Mouse (Mus musculus): Measurements from ENCODE around the gene Gm12355. TPM values are rescaled to one million over a fixed set of nuclear protein-coding genes. Genes with fewer than 3 reads are reported as not detected.
"Not testable (repeated sequence)": the region's sequence is repeated elsewhere in the genome, so short reads cannot be mapped to it uniquely, and the experiment has no call there.

Gene Gm12355
- 0.12 and 0.47 TPM in 2 replicates for polyA plus RNA-seq (2015; fragmentation: Nextera tagmentation; extraction: Ambion mirVana)

DNA sequence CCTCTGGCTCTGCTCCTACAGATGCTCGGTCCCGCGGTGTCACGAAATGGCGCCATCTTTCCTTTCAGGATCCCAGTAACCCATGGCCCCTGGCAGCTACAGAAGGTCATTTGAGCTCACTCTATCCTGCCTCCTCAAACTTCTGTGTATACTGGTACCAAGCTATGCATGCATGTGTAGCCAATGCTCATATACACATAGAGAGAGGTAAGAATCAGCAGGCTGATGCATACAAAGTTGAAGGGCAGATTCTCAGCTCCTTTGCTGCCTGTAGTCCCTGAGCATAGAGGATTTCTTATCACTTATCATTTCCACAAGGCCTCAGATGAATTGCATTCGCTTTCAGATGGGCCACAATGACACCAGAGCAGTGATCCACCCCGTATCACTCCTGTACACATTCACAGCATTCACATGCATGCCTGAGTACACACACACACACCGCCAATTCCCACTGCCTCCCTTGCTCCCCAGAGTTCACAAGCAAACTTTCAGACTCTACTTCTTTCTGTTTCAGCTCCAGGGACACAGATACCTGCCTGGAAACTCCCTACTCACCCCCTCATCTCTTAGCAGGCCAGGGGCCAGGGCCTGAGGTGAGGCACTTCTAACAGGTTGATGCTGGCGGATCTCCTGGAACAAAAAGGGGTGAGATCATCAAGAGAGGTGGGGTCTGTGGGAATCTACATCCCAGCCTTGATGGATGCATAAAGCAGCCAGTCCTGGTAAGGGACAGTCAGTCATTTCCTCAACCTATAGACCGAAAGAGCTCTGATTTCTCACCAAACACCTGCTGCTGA is at the start of gene Gm12355, which contains the start of gene Gsdma3:
Gene Gm12355, minus strand, starts transcription at position 51 of the 800 bp plus-strand sequence.
Gene Gsdma3, plus strand, starts transcription at position 750 of the 800 bp plus-strand sequence.
- Histone ChIP-seq H3K9ac (ENCODE audit: low read depth, low read length) (no peak within 1 kb of the TSS), H3K27ac (ENCODE audit: low read length) (no peak within 1 kb of the TSS), H3K36me3 (ENCODE audit: control insufficient read depth, insufficient read depth) (no peaks in the 10 kb centered on the region), H3K27me3 (ENCODE audit: control insufficient read depth, insufficient read depth, low read depth, low read length) (no peaks in the 10 kb centered on the region), H3K4me3 (ENCODE audit: low read depth, low read length) (no peak within 1 kb of the TSS), H3K4me1 (ENCODE audit: control insufficient read depth, low read depth, low read length) (no peaks in the 10 kb centered on the region), H3K4me2 (ENCODE audit: low read depth, low read length) (no peak within 1 kb of the TSS), H3K9me3 (replicated peaks; ENCODE audit: control insufficient read depth, low read length) (no peaks in the 10 kb centered on the region)
- 77% methylated on average over 10 of the region's 10 CpGs for WGBS (ENCODE audit: insufficient replicate concordance)
- ATAC-seq (ENCODE audit: low read depth), result no peak

DNA sequence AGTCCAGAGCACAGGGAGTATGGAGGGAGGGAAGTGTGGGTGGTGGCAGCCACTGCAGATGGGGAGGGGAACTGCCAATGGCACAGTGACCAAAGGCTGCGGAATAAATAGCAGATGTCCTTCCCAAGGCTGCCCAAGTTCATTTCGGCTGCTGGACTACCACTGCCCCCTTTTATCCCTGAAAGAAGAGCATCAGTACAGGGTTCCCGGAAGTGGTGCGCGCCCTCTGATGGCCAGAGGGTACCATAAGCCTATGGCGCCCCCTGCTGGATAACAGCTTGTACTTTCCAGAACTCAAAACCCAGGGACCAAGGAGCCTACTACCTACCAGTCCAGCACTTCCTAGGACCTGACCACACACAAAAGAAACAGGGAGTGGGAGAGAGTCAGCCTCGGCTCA is 47.7 kb upstream of the Gm12355 start:
- H3K9me3 ChIP-seq (replicated peaks; ENCODE audit: control insufficient read depth, low read length), result not testable (repeated sequence)
- peak; percentile 30; the same call in 1 of the 2 replicates for ATAC-seq (ENCODE audit: low read depth)
- WGBS (ENCODE audit: insufficient replicate concordance), result 3% methylated on average over 6 of the region's 7 CpGs

DNA sequence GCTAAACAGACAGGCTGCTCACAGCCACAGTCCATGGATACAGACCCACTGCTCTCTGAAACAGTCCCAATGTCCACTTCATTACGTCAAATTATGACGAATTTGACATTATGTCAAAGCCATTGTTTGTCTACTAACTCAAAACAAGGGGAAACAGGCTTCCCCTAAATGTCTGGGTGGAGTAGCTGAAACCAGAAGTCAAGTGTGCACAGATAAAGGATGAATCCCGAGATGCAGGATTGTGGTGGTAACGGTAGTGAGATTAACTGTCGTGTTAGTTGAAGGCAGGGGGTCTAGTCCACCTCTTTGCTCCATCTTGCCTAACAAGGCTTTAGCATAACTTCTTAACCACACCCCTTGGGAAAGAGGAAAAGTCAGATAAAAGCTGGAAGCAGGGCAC is 47.0 kb upstream of the Gm12355 start:
- no peaks in the 10 kb centered on the region for H3K36me3 ChIP-seq (ENCODE audit: control insufficient read depth, insufficient read depth)
- no peak overlapping the region for H3K9ac ChIP-seq (ENCODE audit: low read depth, low read length)
- H3K4me3 ChIP-seq (ENCODE audit: low read depth, low read length), result no peak overlapping the region
- no peaks in the 10 kb centered on the region for H3K9me3 ChIP-seq (replicated peaks; ENCODE audit: control insufficient read depth, low read length)
- no peak overlapping the region for H3K27ac ChIP-seq (ENCODE audit: low read length)
- WGBS (ENCODE audit: insufficient replicate concordance), result 36% methylated on average over 5 of the region's 5 CpGs
- no peak overlapping the region for H3K4me2 ChIP-seq (ENCODE audit: low read depth, low read length)
- H3K27me3 ChIP-seq (ENCODE audit: control insufficient read depth, insufficient read depth, low read depth, low read length), result peaks cover 2% of the 10 kb centered on the region; the same call in 1 of the 2 replicates
- no peak for ATAC-seq (ENCODE audit: low read depth)
- peaks cover 15% of the 10 kb centered on the region for H3K4me1 ChIP-seq (ENCODE audit: control insufficient read depth, low read depth, low read length)

More for the DNA sequence above, 47.7 kb upstream of the Gm12355 start:
- H3K9ac ChIP-seq (ENCODE audit: low read depth, low read length); H3K27ac ChIP-seq (ENCODE audit: low read length); H3K27me3 ChIP-seq (ENCODE audit: control insufficient read depth, insufficient read depth, low read depth, low read length); H3K36me3 ChIP-seq (ENCODE audit: control insufficient read depth, insufficient read depth); H3K4me3 ChIP-seq (ENCODE audit: low read depth, low read length); H3K4me2 ChIP-seq (ENCODE audit: low read depth, low read length): not testable (repeated sequence)
- H3K4me1 ChIP-seq (ENCODE audit: control insufficient read depth, low read depth, low read length), result peaks cover 15% of the 10 kb centered on the region

DNA sequence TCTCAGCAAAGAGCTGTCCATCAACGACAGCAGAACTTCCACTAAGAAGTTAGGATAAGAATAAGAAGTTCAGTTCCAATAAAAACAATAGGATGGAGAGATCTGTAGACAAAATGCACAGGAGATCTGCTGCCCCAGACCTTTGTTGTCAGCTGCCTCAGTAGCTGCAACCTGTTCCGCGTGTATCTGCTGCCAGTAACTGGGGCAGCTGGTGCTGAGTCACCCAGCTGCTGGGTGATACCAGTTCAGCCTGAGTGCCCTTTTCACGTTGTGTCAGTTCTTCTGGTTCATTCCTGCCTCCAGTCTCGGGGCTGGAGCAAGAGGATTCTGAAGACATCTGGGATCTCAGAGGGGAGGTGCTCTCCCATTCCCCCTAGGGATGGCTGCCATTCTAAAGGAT is 46.4 kb upstream of the Gm12355 start:
- no peaks in the 10 kb centered on the region for H3K9me3 ChIP-seq (replicated peaks; ENCODE audit: control insufficient read depth, low read length)
- peaks cover 15% of the 10 kb centered on the region for H3K4me1 ChIP-seq (ENCODE audit: control insufficient read depth, low read depth, low read length)
- H3K4me3 ChIP-seq (ENCODE audit: low read depth, low read length), result no peak overlapping the region
- H3K27me3 ChIP-seq (ENCODE audit: control insufficient read depth, insufficient read depth, low read depth, low read length), result peaks cover 6% of the 10 kb centered on the region
- no peak overlapping the region for H3K9ac ChIP-seq (ENCODE audit: low read depth, low read length)
- WGBS (ENCODE audit: insufficient replicate concordance), result 22% methylated on average over 5 of the region's 5 CpGs
- ATAC-seq (ENCODE audit: low read depth), result peak; percentile 58
- no peaks in the 10 kb centered on the region for H3K36me3 ChIP-seq (ENCODE audit: control insufficient read depth, insufficient read depth)
- H3K27ac ChIP-seq (ENCODE audit: low read length), result no peak overlapping the region
- H3K4me2 ChIP-seq (ENCODE audit: low read depth, low read length), result no peak overlapping the region

DNA sequence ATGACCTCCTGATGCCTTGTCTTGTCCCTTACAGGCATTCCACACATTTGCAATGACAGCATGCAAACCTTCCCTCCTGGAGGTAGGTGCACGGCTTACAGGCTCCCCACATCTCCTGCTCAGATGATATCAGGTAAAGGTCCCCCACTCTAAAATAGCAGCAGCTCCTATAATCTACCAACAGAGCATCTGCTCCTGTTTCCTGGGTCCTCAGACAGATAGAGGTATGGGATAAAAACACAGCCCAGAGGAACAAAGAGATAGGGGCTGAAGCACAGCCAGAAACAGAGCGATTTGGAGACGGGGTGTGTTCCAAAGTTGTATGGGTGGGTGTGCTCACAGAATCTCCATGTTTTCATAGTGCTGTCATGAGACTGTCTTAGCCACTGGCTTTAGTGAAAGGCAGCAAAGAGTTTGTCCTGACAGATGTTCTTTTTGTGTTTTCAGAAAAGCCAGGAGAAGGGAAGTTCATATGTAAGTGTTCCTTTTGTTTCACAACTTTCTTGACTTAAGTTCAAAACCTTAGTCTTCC is 45.9 kb upstream of the Gm12355 start:
- 19% methylated on average over 3 of the region's 3 CpGs for WGBS (ENCODE audit: insufficient replicate concordance)
- Histone ChIP-seq H3K4me3 (ENCODE audit: low read depth, low read length) (no peak overlapping the region), H3K4me1 (ENCODE audit: control insufficient read depth, low read depth, low read length) (peaks cover 15% of the 10 kb centered on the region), H3K27me3 (ENCODE audit: control insufficient read depth, insufficient read depth, low read depth, low read length) (peaks cover 11% of the 10 kb centered on the region), H3K4me2 (ENCODE audit: low read depth, low read length) (no peak overlapping the region), H3K9ac (ENCODE audit: low read depth, low read length) (no peak overlapping the region), H3K9me3 (replicated peaks; ENCODE audit: control insufficient read depth, low read length) (no peaks in the 10 kb centered on the region), H3K36me3 (ENCODE audit: control insufficient read depth, insufficient read depth) (no peaks in the 10 kb centered on the region), H3K27ac (ENCODE audit: low read length) (no peak overlapping the region)
- no peak for ATAC-seq (ENCODE audit: low read depth)

DNA sequence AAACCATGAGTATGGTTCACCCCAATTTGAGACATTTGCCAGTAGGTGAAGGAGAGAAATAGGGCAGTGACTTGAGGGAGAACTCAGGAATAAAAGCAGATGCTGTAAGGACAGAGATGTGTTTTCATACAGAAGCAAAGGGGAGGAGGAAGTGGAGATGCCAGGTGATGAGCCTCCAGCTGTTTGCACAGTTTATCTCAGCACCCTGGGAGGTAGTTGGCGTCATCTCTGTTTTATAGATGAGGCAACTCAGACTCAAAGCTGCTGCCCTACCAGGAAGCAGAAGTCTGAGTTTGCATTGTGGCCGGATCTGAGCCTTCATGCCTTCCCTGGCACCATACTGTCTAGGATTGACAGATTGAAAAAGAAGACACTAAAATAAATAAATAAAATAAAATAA is 43.5 kb upstream of the Gm12355 start:
- no peaks in the 10 kb centered on the region for H3K9me3 ChIP-seq (replicated peaks; ENCODE audit: control insufficient read depth, low read length)
- H3K4me1 ChIP-seq (ENCODE audit: control insufficient read depth, low read depth, low read length), result peaks cover 15% of the 10 kb centered on the region
- no peak overlapping the region for H3K27ac ChIP-seq (ENCODE audit: low read length)
- no peak overlapping the region for H3K9ac ChIP-seq (ENCODE audit: low read depth, low read length)
- H3K4me3 ChIP-seq (ENCODE audit: low read depth, low read length), result no peak overlapping the region
- no peaks in the 10 kb centered on the region for H3K36me3 ChIP-seq (ENCODE audit: control insufficient read depth, insufficient read depth)
- no peak overlapping the region for H3K4me2 ChIP-seq (ENCODE audit: low read depth, low read length)
- H3K27me3 ChIP-seq (ENCODE audit: control insufficient read depth, insufficient read depth, low read depth, low read length), result peaks cover 11% of the 10 kb centered on the region
- ATAC-seq (ENCODE audit: low read depth), result no peak
- WGBS (ENCODE audit: insufficient replicate concordance), result 31% methylated on average over 2 of the region's 2 CpGs

DNA sequence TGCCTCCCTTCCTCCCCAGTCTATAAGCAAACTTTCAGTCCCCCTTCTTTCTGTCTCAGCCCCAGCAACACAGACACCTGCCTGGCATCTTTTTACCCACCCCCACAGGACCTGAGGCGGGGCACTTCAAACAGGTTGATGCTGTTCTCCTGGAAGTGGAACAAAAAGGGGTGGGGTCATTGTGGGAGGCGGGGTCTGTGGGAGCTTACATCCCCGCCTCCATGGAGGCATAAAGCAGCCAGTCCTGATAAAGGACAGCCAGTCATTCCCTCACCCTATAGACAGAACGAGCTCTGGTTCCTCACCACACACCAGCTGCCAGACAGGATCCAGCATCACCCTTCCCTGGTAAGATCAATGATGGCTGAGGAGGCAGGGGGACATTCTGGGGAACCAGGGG is 38.6 kb upstream of the Gm12355 start, which contains the start of gene Gsdma:
Gene Gsdma, plus strand, starts transcription at position 261 of the 400 bp plus-strand sequence.
- Histone ChIP-seq H3K4me3 (ENCODE audit: low read depth, low read length) (no peak within 1 kb of the TSS), H3K36me3 (ENCODE audit: control insufficient read depth, insufficient read depth) (no peaks in the 10 kb centered on the region), H3K9ac (ENCODE audit: low read depth, low read length) (no peak within 1 kb of the TSS), H3K4me2 (ENCODE audit: low read depth, low read length) (no peak within 1 kb of the TSS), H3K27me3 (ENCODE audit: control insufficient read depth, insufficient read depth, low read depth, low read length) (peaks cover 11% of the 10 kb centered on the region), H3K27ac (ENCODE audit: low read length) (no peak within 1 kb of the TSS), H3K9me3 (replicated peaks; ENCODE audit: control insufficient read depth, low read length) (no peaks in the 10 kb centered on the region), H3K4me1 (ENCODE audit: control insufficient read depth, low read depth, low read length) (no peaks in the 10 kb centered on the region)
- no peak for ATAC-seq (ENCODE audit: low read depth)
- WGBS (ENCODE audit: insufficient replicate concordance), result 17% methylated on average over 4 of the region's 4 CpGs

DNA sequence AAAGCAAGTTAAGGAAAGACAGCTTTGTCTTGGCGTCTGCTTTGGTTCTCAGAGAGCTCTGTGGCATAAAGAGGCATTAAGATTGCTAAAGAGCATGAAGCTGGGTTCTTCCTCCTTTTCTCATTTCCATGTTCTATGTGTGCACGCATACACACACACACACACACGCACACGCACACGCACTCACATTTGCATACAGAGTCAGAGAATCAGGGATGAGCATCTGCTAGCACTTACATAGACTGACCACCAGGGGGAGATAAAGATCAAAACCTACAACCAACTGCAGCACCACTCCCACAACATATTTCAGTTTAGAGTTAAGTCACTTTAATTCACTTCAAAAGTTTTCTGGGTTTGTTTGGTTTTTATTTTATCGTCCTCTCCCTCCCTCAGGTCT is 35.1 kb upstream of the Gm12355 start:
- no peak overlapping the region for H3K9ac ChIP-seq (ENCODE audit: low read depth, low read length)
- no peaks in the 10 kb centered on the region for H3K4me1 ChIP-seq (ENCODE audit: control insufficient read depth, low read depth, low read length)
- H3K27ac ChIP-seq (ENCODE audit: low read length), result no peak overlapping the region
- no peak overlapping the region for H3K4me2 ChIP-seq (ENCODE audit: low read depth, low read length)
- no peaks in the 10 kb centered on the region for H3K36me3 ChIP-seq (ENCODE audit: control insufficient read depth, insufficient read depth)
- H3K9me3 ChIP-seq (replicated peaks; ENCODE audit: control insufficient read depth, low read length), result no peaks in the 10 kb centered on the region
- no peak for ATAC-seq (ENCODE audit: low read depth)
- H3K4me3 ChIP-seq (ENCODE audit: low read depth, low read length), result no peak overlapping the region
- H3K27me3 ChIP-seq (ENCODE audit: control insufficient read depth, insufficient read depth, low read depth, low read length), result no peaks in the 10 kb centered on the region
- 7% methylated on average over 6 of the region's 6 CpGs for WGBS (ENCODE audit: insufficient replicate concordance)

DNA sequence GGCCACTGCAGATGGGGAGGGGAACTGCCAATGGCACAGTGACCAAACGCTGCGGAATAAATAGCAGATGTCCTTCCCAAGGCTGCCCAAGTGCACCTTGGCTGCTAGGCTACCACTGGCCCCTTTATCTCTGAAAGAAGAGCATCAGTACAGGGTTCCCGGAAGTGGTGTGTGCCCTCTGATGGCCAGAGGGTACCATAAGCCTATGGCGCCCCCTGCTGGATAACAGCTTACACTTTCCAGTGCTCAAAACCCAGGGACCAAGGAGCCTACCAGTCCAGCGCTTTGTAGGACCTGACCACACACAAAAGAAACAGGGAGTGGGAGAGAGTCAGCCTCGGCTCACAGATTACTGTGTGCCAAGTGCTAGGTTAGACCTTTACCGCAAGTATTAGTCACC is 29.6 kb upstream of the Gm12355 start:
- not testable (repeated sequence) for H3K27ac ChIP-seq (ENCODE audit: low read length); H3K4me2 ChIP-seq (ENCODE audit: low read depth, low read length); H3K27me3 ChIP-seq (ENCODE audit: control insufficient read depth, insufficient read depth, low read depth, low read length); H3K4me1 ChIP-seq (ENCODE audit: control insufficient read depth, low read depth, low read length); H3K4me3 ChIP-seq (ENCODE audit: low read depth, low read length); H3K9me3 ChIP-seq (replicated peaks; ENCODE audit: control insufficient read depth, low read length); H3K36me3 ChIP-seq (ENCODE audit: control insufficient read depth, insufficient read depth); ATAC-seq (ENCODE audit: low read depth); H3K9ac ChIP-seq (ENCODE audit: low read depth, low read length)
- 8% methylated on average over 7 of the region's 7 CpGs for WGBS (ENCODE audit: insufficient replicate concordance)
